Mouse (Mus musculus) heart, adult 2 months (tissue): Measurements from ENCODE around the gene Ppp1r16b.

Source experiments
- CTCF ChIP-seq: fragments of 200-600 bp; IDR thresholded peaks from 2 replicates; pipeline ENCODE4 v1.8.1; 2022; ENCODE audit warnings: antibody characterized with exemption, mild to moderate bottlenecking, moderate library complexity
- POLR2A ChIP-seq: fragments of 200-500 bp; IDR thresholded peaks from 2 replicates; pipeline ENCODE4 v1.6.1; 2011; ENCODE audit warnings: mild to moderate bottlenecking, low read depth, low read length, control low read depth; ENCODE audit not compliant: insufficient read depth

- no peak for TF ChIP-seq CTCF
- TF ChIP-seq POLR2A, result no peak
These were observed 135.6 kb downstream of the Ppp1r16b start for GRCm38 (mm10) chr2:158800788-158801187.
